Mouse (Mus musculus) hindbrain, embryonic 12.5 days (tissue): ENCODE measurements around the gene Espn. TPM values are rescaled to one million over a fixed set of nuclear protein-coding genes. Genes with fewer than 3 reads are reported as not detected.
A peak's percentile ranks its signal among the peaks of the same experiment; 100 is the strongest.

Experiments used
- ATAC-seq: fragments of 200-750 bp; cut with Nextera tagmentation; 2 replicates; pipeline ENCODE4 v1.8.0; 2017; ENCODE audit warnings: moderate TSS enrichment; ENCODE audit not compliant: low FRiP score
- H3K27ac ChIP-seq: fragments of 300-500 bp; sonication (generic); 2 replicates; pipeline ENCODE4 v1.5.1; 2016; ENCODE audit warnings: mild to moderate bottlenecking
- H3K27me3 ChIP-seq: fragments of 300-500 bp; sonication (generic); 2 replicates; pipeline ENCODE4 v1.6.1; 2016; ENCODE audit warnings: mild to moderate bottlenecking
- H3K36me3 ChIP-seq: fragments of 300-500 bp; sonication (generic); 2 replicates; pipeline ENCODE4 v1.6.1; 2016; ENCODE audit warnings: mild to moderate bottlenecking
- H3K4me1 ChIP-seq: fragments of 300-500 bp; sonication (generic); 2 replicates; pipeline ENCODE4 v1.6.1; 2016
- H3K4me2 ChIP-seq: fragments of 300-500 bp; sonication (generic); replicated peaks from 2 replicates; pipeline ENCODE4 v1.6.1; 2016; ENCODE audit warnings: mild to moderate bottlenecking
- H3K4me3 ChIP-seq: fragments of 300-500 bp; sonication (generic); 2 replicates; pipeline ENCODE4 v1.5.1; 2016; ENCODE audit warnings: mild to moderate bottlenecking
- H3K9ac ChIP-seq: fragments of 300-500 bp; sonication (generic); 2 replicates; pipeline ENCODE4 v1.6.1; 2016; ENCODE audit warnings: mild to moderate bottlenecking, moderate library complexity
- H3K9me3 ChIP-seq: fragments of 300-500 bp; sonication (generic); replicated peaks from 2 replicates; pipeline ENCODE4 v1.6.1; 2016; ENCODE audit warnings: mild to moderate bottlenecking
- WGBS: fragments of 180-500 bp; shearing (Covaris S2); methylation state at CpG from one replicate; pipeline ENCODE4 v1.1.7; 2016; 5-methylcytosine and 5-hydroxymethylcytosine counted together
- polyA plus RNA-seq: library from polyadenylated mRNA; unstranded; fragments of >200 nt; fragmentation: Nextera tagmentation; extraction: Ambion mirVana; gene quantifications from 2 replicates; pipeline ENCODE4 v1.2.1, GENCODE M21; 2016

Gene Espn
- polyA plus RNA-seq, 1 experiment from 2014 or later, result 2.3 TPM

GRCm38 (mm10) chr4:152112329-152112728, 39.8 kb downstream of the Espn start:
- Histone ChIP-seq H3K4me2 (no peak overlapping the region), H3K27ac (no peak overlapping the region), H3K36me3 (peaks cover 15% of the 10 kb centered on the region), H3K9ac (no peak overlapping the region), H3K4me1 (peaks cover 30% of the 10 kb centered on the region), H3K9me3 (no peaks in the 10 kb centered on the region), H3K4me3 (no peak overlapping the region), H3K27me3 (peaks cover 37% of the 10 kb centered on the region)
- ATAC-seq, result no peak
- 79% methylated on average over 9 of the region's 9 CpGs for WGBS

GRCm38 (mm10) chr4:152110689-152111088, 41.5 kb downstream of the Espn start:
- Histone ChIP-seq H3K9ac (no peak overlapping the region), H3K4me2 (no peak overlapping the region), H3K27ac (no peak overlapping the region), H3K36me3 (peaks cover 15% of the 10 kb centered on the region), H3K9me3 (no peaks in the 10 kb centered on the region), H3K4me3 (no peak overlapping the region), H3K27me3 (peaks cover 26% of the 10 kb centered on the region), H3K4me1 (peaks cover 23% of the 10 kb centered on the region)
- no peak for ATAC-seq
- WGBS, result 83% methylated on average over 4 of the region's 4 CpGs

DNA sequence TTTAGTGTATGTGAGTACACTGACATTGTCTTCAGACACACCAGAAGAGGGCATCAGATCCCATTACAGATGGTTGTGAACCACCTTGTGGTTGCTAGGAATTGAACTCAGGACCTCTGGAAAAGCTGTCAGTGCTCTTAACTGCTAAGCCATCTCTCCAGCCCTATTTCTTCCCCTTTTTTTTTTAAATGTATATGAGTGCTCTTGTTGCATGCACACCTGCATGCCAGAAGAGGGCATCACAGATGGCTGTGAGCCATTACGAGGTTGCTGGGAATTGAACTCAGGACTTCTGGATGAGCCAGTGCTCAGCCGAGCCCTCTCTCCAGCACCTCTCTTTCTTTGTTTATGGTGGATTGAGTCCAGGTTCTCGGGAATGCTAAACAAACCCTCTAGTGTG, 42.7 kb downstream of the Espn start:
- no peak overlapping the region for H3K9ac ChIP-seq
- peaks cover 15% of the 10 kb centered on the region for H3K36me3 ChIP-seq
- no peak overlapping the region for H3K27ac ChIP-seq
- H3K9me3 ChIP-seq, result no peaks in the 10 kb centered on the region
- no peak for ATAC-seq
- H3K4me3 ChIP-seq, result no peak overlapping the region
- no peak overlapping the region for H3K4me2 ChIP-seq
- peaks cover 19% of the 10 kb centered on the region for H3K4me1 ChIP-seq
- H3K27me3 ChIP-seq, result peaks cover 14% of the 10 kb centered on the region
- WGBS, result 85% methylated on average over 3 of the region's 3 CpGs

GRCm38 (mm10) chr4:152108673-152109072, 43.5 kb downstream of the Espn start:
- Histone ChIP-seq H3K9me3 (no peaks in the 10 kb centered on the region), H3K4me1 (peaks cover 19% of the 10 kb centered on the region), H3K27me3 (peaks cover 6% of the 10 kb centered on the region; the same call in 1 of the 2 replicates), H3K4me2 (peak overlapping the region; percentile 70), H3K36me3 (peaks cover 17% of the 10 kb centered on the region), H3K4me3 (no peak overlapping the region), H3K9ac (no peak overlapping the region), H3K27ac (peak overlapping the region; percentile 50; the same call in 1 of the 2 replicates)
- ATAC-seq, result no peak
- WGBS, result 82% methylated on average over 5 of the region's 5 CpGs

DNA sequence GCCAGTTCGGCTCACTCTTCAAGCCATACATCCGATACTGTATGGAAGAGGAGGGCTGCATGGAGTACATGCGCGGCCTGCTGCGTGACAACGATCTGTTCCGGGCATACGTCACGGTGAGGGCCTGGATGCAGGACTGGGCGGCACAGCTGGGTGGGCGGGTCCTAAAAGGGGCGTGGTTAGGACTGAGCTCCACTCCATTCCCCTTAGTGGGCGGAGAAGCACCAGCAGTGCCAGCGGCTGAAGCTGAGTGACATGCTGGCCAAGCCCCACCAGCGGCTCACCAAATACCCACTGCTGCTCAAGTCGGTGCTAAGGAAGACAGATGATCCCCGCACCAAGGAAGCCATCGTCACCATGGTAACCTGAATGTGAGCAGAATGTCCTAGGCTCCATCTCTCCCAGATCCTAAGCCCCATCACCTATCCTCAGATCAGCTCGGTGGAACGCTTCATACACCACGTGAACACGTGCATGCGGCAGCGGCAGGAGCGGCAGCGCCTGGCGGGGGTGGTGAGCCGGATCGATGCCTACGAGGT, 44.1 kb downstream of the Espn start:
- WGBS, result 8% methylated on average over 30 of the region's 30 CpGs
- Histone ChIP-seq H3K9me3 (no peaks in the 10 kb centered on the region), H3K4me3 (peak overlapping the region; percentile 31), H3K27me3 (peaks cover 6% of the 10 kb centered on the region; the same call in 1 of the 2 replicates), H3K9ac (peak overlapping the region; percentile 42; the same call in 1 of the 2 replicates), H3K27ac (peak overlapping the region; percentile 60; the same call in 1 of the 2 replicates), H3K4me2 (peak overlapping the region; percentile 70), H3K36me3 (peaks cover 19% of the 10 kb centered on the region), H3K4me1 (peaks cover 19% of the 10 kb centered on the region)
- ATAC-seq, result peak; percentile 95

DNA sequence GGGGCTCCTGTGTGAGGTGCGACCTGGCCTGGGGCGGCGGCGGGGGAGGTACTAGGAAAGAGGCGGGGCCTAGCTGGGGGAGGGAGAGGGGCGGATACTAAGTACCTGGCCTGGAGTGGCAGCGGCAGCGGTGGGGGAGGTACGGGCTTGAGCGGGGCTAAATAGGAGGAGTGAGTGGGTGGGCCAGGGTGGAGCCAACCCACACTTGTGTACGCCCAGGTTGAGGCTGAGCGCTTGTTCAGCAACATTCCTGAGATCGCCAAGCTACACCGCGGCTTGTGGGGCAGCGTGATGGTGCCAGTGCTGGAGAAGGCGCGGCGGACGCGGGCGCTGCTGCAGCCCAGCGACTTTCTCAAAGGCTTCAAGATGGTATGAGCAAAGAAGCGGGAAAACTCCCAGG, 44.7 kb downstream of the Espn start:
- WGBS, result 7% methylated on average over 24 of the region's 24 CpGs
- peaks cover 23% of the 10 kb centered on the region for H3K36me3 ChIP-seq
- H3K9ac ChIP-seq, result peak overlapping the region; percentile 42
- peak; percentile 53 for ATAC-seq
- H3K9me3 ChIP-seq, result no peaks in the 10 kb centered on the region
- H3K4me1 ChIP-seq, result peaks cover 19% of the 10 kb centered on the region
- peak overlapping the region; percentile 31 for H3K4me3 ChIP-seq
- peak overlapping the region; percentile 60; the same call in 1 of the 2 replicates for H3K27ac ChIP-seq
- H3K4me2 ChIP-seq, result peak overlapping the region; percentile 70
- H3K27me3 ChIP-seq, result peaks cover 6% of the 10 kb centered on the region; the same call in 1 of the 2 replicates

GRCm38 (mm10) chr4:152106746-152107145, 45.4 kb downstream of the Espn start:
- Histone ChIP-seq H3K27me3 (peaks cover 6% of the 10 kb centered on the region; the same call in 1 of the 2 replicates), H3K4me1 (peaks cover 19% of the 10 kb centered on the region), H3K4me3 (no peak overlapping the region), H3K36me3 (peaks cover 19% of the 10 kb centered on the region), H3K4me2 (no peak overlapping the region), H3K27ac (no peak overlapping the region), H3K9ac (no peak overlapping the region), H3K9me3 (no peaks in the 10 kb centered on the region)
- ATAC-seq, result no peak
- WGBS, result 64% methylated on average over 9 of the region's 9 CpGs

GRCm38 (mm10) chr4:152103025-152103424, 49.1 kb downstream of the Espn start:
- H3K27ac ChIP-seq, result no peak overlapping the region
- H3K36me3 ChIP-seq, result peaks cover 22% of the 10 kb centered on the region
- H3K9me3 ChIP-seq, result no peaks in the 10 kb centered on the region
- H3K9ac ChIP-seq, result no peak overlapping the region
- no peak for ATAC-seq
- peaks cover 20% of the 10 kb centered on the region for H3K4me1 ChIP-seq
- no peak overlapping the region for H3K4me2 ChIP-seq
- H3K4me3 ChIP-seq, result no peak overlapping the region
- H3K27me3 ChIP-seq, result peaks cover 6% of the 10 kb centered on the region; the same call in 1 of the 2 replicates
- WGBS, result 39% methylated on average over 7 of the region's 7 CpGs

GRCm38 (mm10) chr4:152101921-152102320, 50.2 kb downstream of the Espn start:
- peaks cover 22% of the 10 kb centered on the region for H3K4me1 ChIP-seq
- H3K4me2 ChIP-seq, result no peak overlapping the region
- H3K27ac ChIP-seq, result no peak overlapping the region
- H3K4me3 ChIP-seq, result no peak overlapping the region
- H3K36me3 ChIP-seq, result peaks cover 22% of the 10 kb centered on the region
- no peaks in the 10 kb centered on the region for H3K9me3 ChIP-seq
- 94% methylated on average over 16 of the region's 16 CpGs for WGBS
- H3K9ac ChIP-seq, result no peak overlapping the region
- no peak for ATAC-seq
- H3K27me3 ChIP-seq, result peaks cover 5% of the 10 kb centered on the region; the same call in 1 of the 2 replicates

GRCm38 (mm10) chr4:152101081-152101653, 51.0 kb downstream of the Espn start:
- Histone ChIP-seq H3K4me1 (peaks cover 29% of the 10 kb centered on the region), H3K27ac (no peak overlapping the region), H3K27me3 (peaks cover 1% of the 10 kb centered on the region; the same call in 1 of the 2 replicates), H3K36me3 (peaks cover 22% of the 10 kb centered on the region), H3K4me3 (no peak overlapping the region), H3K9me3 (no peaks in the 10 kb centered on the region), H3K9ac (no peak overlapping the region), H3K4me2 (no peak overlapping the region)
- no peak for ATAC-seq
- WGBS, result 76% methylated on average over 7 of the region's 7 CpGs

GRCm38 (mm10) chr4:152100541-152100940, 51.6 kb downstream of the Espn start:
- Histone ChIP-seq H3K4me1 (peaks cover 31% of the 10 kb centered on the region), H3K27ac (no peak overlapping the region), H3K9me3 (no peaks in the 10 kb centered on the region), H3K9ac (no peak overlapping the region), H3K27me3 (no peaks in the 10 kb centered on the region; the same call in 1 of the 2 replicates), H3K4me3 (no peak overlapping the region), H3K36me3 (peaks cover 22% of the 10 kb centered on the region), H3K4me2 (no peak overlapping the region)
- no peak for ATAC-seq
- 78% methylated on average over 11 of the region's 11 CpGs for WGBS

DNA sequence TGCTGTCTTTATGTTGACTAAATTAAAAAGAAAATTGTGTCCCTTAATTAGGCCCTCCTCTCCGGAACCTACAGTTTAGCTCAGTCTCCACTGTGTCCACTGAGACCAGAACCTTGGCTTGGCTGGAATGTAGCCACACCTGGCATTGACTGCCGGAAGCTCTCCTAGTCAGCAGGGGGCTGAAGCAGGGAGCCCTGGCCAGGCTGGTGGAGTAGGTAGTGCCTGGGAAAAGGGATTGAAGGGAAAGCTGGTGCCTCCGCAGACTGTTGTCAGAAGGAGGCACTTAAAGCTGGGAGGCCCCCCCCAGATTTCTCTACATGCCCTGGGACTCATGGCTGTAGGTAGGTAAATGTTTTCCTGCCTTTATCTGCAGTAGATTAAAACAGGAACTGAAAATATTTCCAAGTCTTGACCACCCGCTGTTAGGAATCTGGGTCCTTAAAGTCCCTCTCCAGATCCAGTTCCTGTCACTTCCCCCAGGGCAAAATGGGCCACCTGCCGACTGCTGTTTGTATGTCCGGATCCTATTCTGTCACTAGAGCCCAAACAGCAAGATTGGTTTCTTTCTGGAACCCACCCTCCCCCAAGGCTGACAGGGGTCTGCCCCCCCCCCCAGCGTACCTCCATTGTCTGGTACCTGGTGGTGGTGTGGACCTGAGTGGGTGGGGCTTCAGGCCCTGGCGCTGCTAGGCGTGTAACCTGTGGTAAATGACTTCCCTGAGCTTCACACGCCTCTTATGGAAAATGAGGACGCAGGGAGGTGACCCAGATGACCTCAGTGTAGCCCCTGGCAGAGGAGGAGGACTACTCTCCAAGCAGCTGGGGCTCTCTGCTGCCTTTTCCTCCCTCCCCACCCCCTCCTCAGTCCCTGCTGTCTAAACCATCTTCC, 54.0 kb downstream of the Espn start:
- H3K4me1 ChIP-seq, result peaks cover 31% of the 10 kb centered on the region
- ATAC-seq, result no peak
- WGBS, result 19% methylated on average over 11 of the region's 11 CpGs

More for the DNA sequence above, 54.0 kb downstream of the Espn start:
- no peak overlapping the region for H3K4me3 ChIP-seq
- no peaks in the 10 kb centered on the region; the same call in 1 of the 2 replicates for H3K27me3 ChIP-seq
- H3K9me3 ChIP-seq, result no peaks in the 10 kb centered on the region
- no peak overlapping the region for H3K9ac ChIP-seq
- no peak overlapping the region for H3K27ac ChIP-seq
- H3K4me2 ChIP-seq, result no peak overlapping the region
- H3K36me3 ChIP-seq, result 0 out of 2 replicates have a peak, but pooled peaks cover 9% of the 10 kb centered on the region
